Mouse (Mus musculus) adrenal gland, postnatal 25 days (tissue): ENCODE results near the gene Ikzf1. TPM values are rescaled to one million over a fixed set of nuclear protein-coding genes. Genes with fewer than 3 reads are reported as not detected.
A peak's percentile ranks its signal among the peaks of the same experiment; 100 is the strongest.

ENCODE experiments used
- DNase-seq: peaks from one replicate; pipeline ENCODE4 v3.0.0; 2021; ENCODE audit warnings: mixed read lengths
- total RNA-seq: library from RNA; stranded (reverse); gene quantifications from 2 replicates; pipeline ENCODE4 v1.2.3, GENCODE M21; 2021

The Ikzf1 gene
- total RNA-seq, 1 experiment from 2014 or later = 0.97 TPM

- no peak for DNase-seq
These were observed 124.8 kb downstream of the Ikzf1 start for GRCm38 (mm10) chr11:11809404-11810175.

GRCm38 (mm10) chr11:11811906-11812480 lies 127.2 kb downstream of the Ikzf1 start:
- DNase-seq = peak; percentile 72

DNA sequence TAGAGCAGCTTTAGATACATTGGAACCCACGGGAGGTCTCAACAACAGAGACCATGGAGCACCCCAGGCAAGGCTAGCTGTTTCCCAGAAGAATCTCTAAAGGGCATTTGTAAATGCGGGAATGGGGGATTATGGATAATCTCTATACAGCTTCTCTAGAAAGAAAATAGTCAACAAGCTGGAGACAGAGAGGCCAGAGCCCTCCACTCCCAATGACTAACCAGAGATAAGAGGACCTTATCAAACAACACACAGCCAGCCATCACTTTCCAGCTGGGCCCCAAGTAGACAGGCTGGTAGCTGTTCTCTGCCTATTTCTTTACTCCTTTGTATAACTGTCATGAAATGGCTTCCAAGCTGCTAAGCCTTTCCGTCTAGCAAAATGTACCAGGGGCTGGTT lies 130.9 kb downstream of the Ikzf1 start:
- DNase-seq = no peak

- no peak for DNase-seq
These were observed 134.0 kb downstream of the Ikzf1 start for GRCm38 (mm10) chr11:11818797-11819196.

DNA sequence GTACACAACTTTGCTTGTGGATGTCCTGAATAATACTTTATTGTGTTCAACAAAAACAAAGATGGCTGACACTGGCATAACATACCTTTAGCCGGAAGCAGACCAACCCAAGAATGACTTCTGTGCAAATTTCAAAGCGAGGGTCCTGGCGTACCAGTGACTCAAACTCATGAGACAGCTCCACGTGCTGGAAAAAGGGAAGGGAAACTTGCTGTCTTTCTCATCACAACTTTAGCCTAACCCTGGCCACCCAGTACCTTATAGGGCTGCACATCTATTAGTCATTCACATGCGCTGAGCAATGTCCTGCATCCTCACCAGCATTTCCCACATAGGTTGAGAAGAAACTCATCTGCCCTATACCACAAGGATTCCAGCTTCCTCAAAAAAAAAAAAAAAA lies 134.4 kb downstream of the Ikzf1 start:
- no peak for DNase-seq

- DNase-seq = peak; percentile 56
These were observed 135.4 kb downstream of the Ikzf1 start for GRCm38 (mm10) chr11:11820251-11820650.

DNA sequence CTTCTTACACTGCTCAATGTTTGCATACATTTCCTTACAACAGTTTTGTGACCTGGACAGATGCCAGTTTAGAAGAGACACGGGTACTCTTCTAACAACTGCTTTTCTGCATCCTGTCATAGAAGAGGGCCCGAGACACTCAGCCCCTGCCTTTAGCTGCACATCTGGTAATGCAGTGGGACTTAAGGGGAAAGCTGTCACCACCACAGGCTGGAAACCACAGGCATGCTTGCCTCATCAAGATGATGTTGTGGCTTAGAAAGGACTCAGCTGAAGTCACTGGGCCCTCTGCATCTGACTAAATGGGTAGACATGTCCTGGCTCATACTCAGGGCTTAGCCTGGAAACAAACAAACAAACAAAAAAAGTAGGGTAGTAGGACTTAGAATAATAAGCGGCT lies 135.9 kb downstream of the Ikzf1 start:
- DNase-seq = no peak

- DNase-seq = peak; percentile 26
These were observed 136.7 kb downstream of the Ikzf1 start for GRCm38 (mm10) chr11:11821387-11821975.

Other genes starting within 250 kb of the Ikzf1 start
- gene Spata48, start 222.9 kb upstream of the Ikzf1 start, total RNA-seq = 1.5 TPM in 1 of 2 replicates, not detected in the other
- gene Zpbp, start 222.6 kb upstream of the Ikzf1 start, total RNA-seq = 0.29 and 0.61 TPM in 2 replicates
- gene 4930512M02Rik, start 57.2 kb upstream of the Ikzf1 start, total RNA-seq = not detected in 2 replicates
- 7.2 and 7.5 TPM in 2 replicates for gene Fignl1, start 124.0 kb downstream of the Ikzf1 start, total RNA-seq
- 45.0 and 70.3 TPM in 2 replicates for gene Ddc, start 213.1 kb downstream of the Ikzf1 start, total RNA-seq